Mouse (Mus musculus): ENCODE measurements around the gene Fbxw5. TPM values are rescaled to one million over a fixed set of nuclear protein-coding genes. Genes with fewer than 3 reads are reported as not detected.
A peak's percentile ranks its signal among the peaks of the same experiment; 100 is the strongest.
"Not testable (repeated sequence)": the region's sequence is repeated elsewhere in the genome, so short reads cannot be mapped to it uniquely, and the experiment has no call there.

Fbxw5 gene
- polyA plus RNA-seq, 1 experiment from 2014 or later = 86.0 TPM

DNA sequence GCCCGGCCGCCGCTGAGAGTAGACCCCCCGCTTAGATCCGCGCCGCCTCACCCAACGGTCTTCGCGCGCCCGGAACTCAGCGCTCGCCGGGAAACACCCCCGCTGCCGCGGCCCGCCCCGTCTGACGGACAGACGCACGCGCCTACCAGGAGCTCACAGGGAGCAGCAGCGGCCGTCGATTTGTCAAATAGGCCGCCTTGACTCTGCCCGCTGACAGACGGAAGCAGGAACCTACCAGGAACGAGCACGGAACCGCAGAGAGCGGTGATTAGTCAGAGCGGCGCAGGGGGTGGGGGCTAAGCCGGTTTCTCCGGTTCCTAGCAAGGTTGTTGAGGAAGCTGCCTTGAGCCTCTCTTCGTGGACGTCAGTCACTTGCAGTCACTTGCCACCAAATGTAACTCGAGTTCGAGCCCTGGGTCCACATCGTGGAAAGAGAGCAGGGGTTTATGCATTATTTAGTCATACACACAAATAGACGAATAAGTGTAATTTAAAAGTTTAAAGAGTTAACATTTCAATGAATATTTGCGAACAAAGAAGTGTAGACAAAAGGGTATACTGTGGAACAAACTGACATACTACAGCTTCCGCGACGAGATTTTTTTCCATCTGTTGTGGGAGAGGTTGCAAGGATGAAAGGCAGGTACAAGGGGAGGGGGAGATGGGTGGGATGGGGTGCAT lies 46.4 kb downstream of the Fbxw5 start, which contains the start of gene Traf2:
Gene Traf2, minus strand, starts transcription at position 130 of the 681 bp plus-strand sequence.
- Histone ChIP-seq H3K4me3 (peak within 1 kb of the TSS; percentile 83), H3K27ac (peak within 1 kb of the TSS; percentile 96), H3K9me3 (no peaks in the 10 kb centered on the region), H3K27me3 (ENCODE audit: insufficient read depth, poor library complexity, severe bottlenecking) (no peaks in the 10 kb centered on the region), H3K4me1 (peaks cover 19% of the 10 kb centered on the region), H3K36me3 (0 out of 2 replicates have a peak, but pooled peaks cover 4% of the 10 kb centered on the region)
- 3% methylated on average over 48 of the region's 48 CpGs for WGBS
- peak; percentile 100 for DNase-seq (ENCODE audit: low spot score)

DNA sequence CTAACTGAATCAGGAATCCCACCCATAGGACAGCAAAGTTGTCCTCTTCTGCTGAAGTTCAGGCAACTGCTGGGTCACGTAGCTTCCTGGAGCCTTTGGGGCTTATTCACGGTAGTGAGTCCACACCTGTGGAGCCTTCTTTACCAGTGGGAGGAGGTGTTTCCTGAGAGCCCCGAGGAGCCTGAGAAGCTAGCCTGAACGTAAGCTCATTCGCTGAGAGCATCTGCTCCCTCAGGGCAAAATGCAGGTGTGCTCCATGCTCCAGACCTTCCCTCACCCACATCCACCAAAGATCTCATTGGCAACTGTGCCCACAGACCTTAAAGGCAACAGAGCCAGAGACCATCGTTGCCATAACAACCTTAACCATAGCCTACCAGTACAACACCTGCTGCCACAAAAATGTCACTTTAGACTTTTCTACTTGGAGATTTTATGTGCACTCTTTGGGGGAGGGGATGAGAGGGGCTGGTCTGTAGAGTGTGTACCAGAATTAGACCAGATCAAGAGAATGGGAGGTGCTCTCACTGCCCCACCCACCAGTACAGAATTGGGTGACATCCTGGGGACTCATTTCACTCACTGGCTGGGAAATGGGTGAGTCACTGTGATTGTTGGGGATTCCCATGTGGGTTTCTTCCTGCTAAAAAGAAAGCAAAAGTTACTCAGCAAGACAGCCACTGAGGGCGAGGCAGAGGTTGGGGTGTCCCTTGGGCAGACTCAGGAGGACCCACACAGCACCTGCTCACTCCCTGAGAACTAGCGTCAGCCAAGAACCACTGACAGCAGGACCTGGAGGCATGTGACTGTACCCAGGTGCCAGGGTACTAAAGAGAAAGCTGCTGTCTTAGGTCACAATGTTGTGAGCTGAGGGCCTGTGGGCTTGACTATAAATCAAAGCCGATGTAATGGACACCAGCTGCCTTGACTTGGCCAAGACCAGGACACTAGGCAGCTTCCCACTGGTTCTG lies 48.8 kb downstream of the Fbxw5 start:
- H3K27ac ChIP-seq = no peak overlapping the region
- 67% methylated on average over 9 of the region's 9 CpGs for WGBS
- no peaks in the 10 kb centered on the region for H3K9me3 ChIP-seq
- H3K36me3 ChIP-seq = 0 out of 2 replicates have a peak, but pooled peaks cover 4% of the 10 kb centered on the region
- H3K4me3 ChIP-seq = no peak overlapping the region
- peaks cover 11% of the 10 kb centered on the region for H3K4me1 ChIP-seq
- DNase-seq (ENCODE audit: low spot score) = no peak
- H3K27me3 ChIP-seq (ENCODE audit: insufficient read depth, poor library complexity, severe bottlenecking) = no peaks in the 10 kb centered on the region

DNA sequence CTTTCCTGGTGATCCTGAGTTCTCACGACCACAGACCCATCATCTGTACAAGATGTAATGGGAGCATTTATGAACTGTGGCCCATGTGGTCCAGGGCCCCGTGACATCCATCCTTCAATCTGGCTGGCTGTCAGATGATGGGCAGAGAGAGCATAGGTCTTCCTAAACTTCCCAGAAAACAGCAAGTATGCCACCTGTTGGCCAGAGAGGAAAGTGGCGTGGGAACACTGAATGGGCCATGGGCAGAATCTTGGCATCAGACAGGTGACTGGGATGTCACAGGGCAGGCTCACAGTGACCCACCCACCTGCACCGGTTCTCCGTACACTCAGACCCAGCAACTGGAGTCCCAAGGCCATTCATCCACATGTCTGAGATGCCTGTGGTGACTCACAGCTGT lies 50.6 kb downstream of the Fbxw5 start:
- Histone ChIP-seq H3K4me1 (no peaks in the 10 kb centered on the region), H3K9me3 (no peaks in the 10 kb centered on the region), H3K27ac (no peak overlapping the region), H3K36me3 (no peaks in the 10 kb centered on the region), H3K27me3 (ENCODE audit: insufficient read depth, poor library complexity, severe bottlenecking) (no peaks in the 10 kb centered on the region), H3K4me3 (no peak overlapping the region)
- 35% methylated on average over 5 of the region's 5 CpGs for WGBS
- no peak for DNase-seq (ENCODE audit: low spot score)

- not testable (repeated sequence) for H3K27ac ChIP-seq; H3K9me3 ChIP-seq; DNase-seq (ENCODE audit: low spot score); H3K27me3 ChIP-seq (ENCODE audit: insufficient read depth, poor library complexity, severe bottlenecking); H3K36me3 ChIP-seq; H3K4me3 ChIP-seq; H3K4me1 ChIP-seq
- WGBS = 67% methylated on average over 4 of the region's 4 CpGs
These were observed 52.7 kb downstream of the Fbxw5 start for GRCm38 (mm10) chr2:25553171-25553786.

Other genes starting within 250 kb of the Fbxw5 start
- gene Tmem203, start 245.3 kb upstream of the Fbxw5 start, polyA plus RNA-seq (2016; fragmentation: Nextera tagmentation; extraction: Ambion mirVana) = 17.1 and 19.0 TPM in 2 replicates
- gene Tprn, start 238.1 kb upstream of the Fbxw5 start, polyA plus RNA-seq (2016; fragmentation: Nextera tagmentation; extraction: Ambion mirVana) = 5.1 and 6.4 TPM in 2 replicates
- 164 and 199 TPM in 2 replicates for gene Ssna1, start 228.3 kb upstream of the Fbxw5 start, polyA plus RNA-seq (2016; fragmentation: Nextera tagmentation; extraction: Ambion mirVana)
- 101 and 113 TPM in 2 replicates for gene Anapc2, start 228.3 kb upstream of the Fbxw5 start, polyA plus RNA-seq (2016; fragmentation: Nextera tagmentation; extraction: Ambion mirVana)
- gene Tmem210, start 212.6 kb upstream of the Fbxw5 start, polyA plus RNA-seq (2016; fragmentation: Nextera tagmentation; extraction: Ambion mirVana) = not detected in 2 replicates
- not detected in 2 replicates for gene Lrrc26, start 210.8 kb upstream of the Fbxw5 start, polyA plus RNA-seq (2016; fragmentation: Nextera tagmentation; extraction: Ambion mirVana)
- 0.93 TPM in 1 of 2 replicates, not detected in the other for gene Grin1, start 181.6 kb upstream of the Fbxw5 start, polyA plus RNA-seq (2016; fragmentation: Nextera tagmentation; extraction: Ambion mirVana)
- 31.7 and 52.3 TPM in 2 replicates for gene Man1b1, start 168.4 kb upstream of the Fbxw5 start, polyA plus RNA-seq (2016; fragmentation: Nextera tagmentation; extraction: Ambion mirVana)
- gene Dpp7, start 144.4 kb upstream of the Fbxw5 start, polyA plus RNA-seq (2016; fragmentation: Nextera tagmentation; extraction: Ambion mirVana) = 12.9 and 19.1 TPM in 2 replicates
- gene Uap1l1, start 135.1 kb upstream of the Fbxw5 start, polyA plus RNA-seq (2016; fragmentation: Nextera tagmentation; extraction: Ambion mirVana) = 9.5 and 12.7 TPM in 2 replicates
- 26.8 and 31.8 TPM in 2 replicates for gene Sapcd2, start 128.4 kb upstream of the Fbxw5 start, polyA plus RNA-seq (2016; fragmentation: Nextera tagmentation; extraction: Ambion mirVana)
- gene Entpd2, start 104.9 kb upstream of the Fbxw5 start, polyA plus RNA-seq (2016; fragmentation: Nextera tagmentation; extraction: Ambion mirVana) = not detected in 2 replicates
- 14.6 and 16.5 TPM in 2 replicates for gene Npdc1, start 101.4 kb upstream of the Fbxw5 start, polyA plus RNA-seq (2016; fragmentation: Nextera tagmentation; extraction: Ambion mirVana)
- gene Fut7, start 77.5 kb upstream of the Fbxw5 start, polyA plus RNA-seq (2016; fragmentation: Nextera tagmentation; extraction: Ambion mirVana) = not detected in 2 replicates
- 3.5 and 4.7 TPM in 2 replicates for gene Abca2, start 72.0 kb upstream of the Fbxw5 start, polyA plus RNA-seq (2016; fragmentation: Nextera tagmentation; extraction: Ambion mirVana)
- gene Clic3, start 43.9 kb upstream of the Fbxw5 start, polyA plus RNA-seq (2016; fragmentation: Nextera tagmentation; extraction: Ambion mirVana) = 0.69 and 1.1 TPM in 2 replicates
- 15.6 and 17.7 TPM in 2 replicates for gene Paxx, start 39.7 kb upstream of the Fbxw5 start, polyA plus RNA-seq (2016; fragmentation: Nextera tagmentation; extraction: Ambion mirVana)
- gene Ptgds, start 30.7 kb upstream of the Fbxw5 start, polyA plus RNA-seq (2016; fragmentation: Nextera tagmentation; extraction: Ambion mirVana) = 0.18 and 0.32 TPM in 2 replicates
- gene Lcn12, start 6.8 kb upstream of the Fbxw5 start, polyA plus RNA-seq (2016; fragmentation: Nextera tagmentation; extraction: Ambion mirVana) = not detected in 2 replicates
- gene C8g, start 969 bp downstream of the Fbxw5 start, polyA plus RNA-seq (2016; fragmentation: Nextera tagmentation; extraction: Ambion mirVana) = 4.2 and 6.0 TPM in 2 replicates
- 29.7 and 30.9 TPM in 2 replicates for gene Traf2, start 46.2 kb downstream of the Fbxw5 start, polyA plus RNA-seq (2016; fragmentation: Nextera tagmentation; extraction: Ambion mirVana)
- 336 and 382 TPM in 2 replicates for gene Edf1, start 57.1 kb downstream of the Fbxw5 start, polyA plus RNA-seq (2016; fragmentation: Nextera tagmentation; extraction: Ambion mirVana)
- gene Mamdc4, start 74.1 kb downstream of the Fbxw5 start, polyA plus RNA-seq (2016; fragmentation: Nextera tagmentation; extraction: Ambion mirVana) = 1.6 and 3.7 TPM in 2 replicates
- 160 and 170 TPM in 2 replicates for gene Phpt1, start 74.5 kb downstream of the Fbxw5 start, polyA plus RNA-seq (2016; fragmentation: Nextera tagmentation; extraction: Ambion mirVana)
- 0.08 TPM in 1 of 2 replicates, not detected in the other for gene Ajm1, start 81.0 kb downstream of the Fbxw5 start, polyA plus RNA-seq (2016; fragmentation: Nextera tagmentation; extraction: Ambion mirVana)
- 57.9 and 69.6 TPM in 2 replicates for gene Rabl6, start 107.8 kb downstream of the Fbxw5 start, polyA plus RNA-seq (2016; fragmentation: Nextera tagmentation; extraction: Ambion mirVana)
- gene Ccdc183, start 116.9 kb downstream of the Fbxw5 start, polyA plus RNA-seq (2016; fragmentation: Nextera tagmentation; extraction: Ambion mirVana) = 0.07 and 0.21 TPM in 2 replicates
- 14.9 and 18.5 TPM in 2 replicates for gene Tmem141, start 121.3 kb downstream of the Fbxw5 start, polyA plus RNA-seq (2016; fragmentation: Nextera tagmentation; extraction: Ambion mirVana)
- 0.26 and 1.5 TPM in 2 replicates for gene Fcna, start 127.3 kb downstream of the Fbxw5 start, polyA plus RNA-seq (2016; fragmentation: Nextera tagmentation; extraction: Ambion mirVana)
- gene Lcn8, start 152.4 kb downstream of the Fbxw5 start, polyA plus RNA-seq (2016; fragmentation: Nextera tagmentation; extraction: Ambion mirVana) = not detected in 2 replicates
- gene Lcn5, start 157.2 kb downstream of the Fbxw5 start, polyA plus RNA-seq (2016; fragmentation: Nextera tagmentation; extraction: Ambion mirVana) = not detected in 2 replicates
- gene Lcn6, start 176.0 kb downstream of the Fbxw5 start, polyA plus RNA-seq (2016; fragmentation: Nextera tagmentation; extraction: Ambion mirVana) = not detected in 2 replicates
- not detected in 2 replicates for gene Lcn10, start 182.0 kb downstream of the Fbxw5 start, polyA plus RNA-seq (2016; fragmentation: Nextera tagmentation; extraction: Ambion mirVana)
- gene Obp2a, start 199.3 kb downstream of the Fbxw5 start, polyA plus RNA-seq (2016; fragmentation: Nextera tagmentation; extraction: Ambion mirVana) = not detected in 2 replicates
- gene Bmyc, start 206.0 kb downstream of the Fbxw5 start, polyA plus RNA-seq (2016; fragmentation: Nextera tagmentation; extraction: Ambion mirVana) = 53.4 and 65.8 TPM in 2 replicates
- gene Obp2b, start 236.3 kb downstream of the Fbxw5 start, polyA plus RNA-seq (2016; fragmentation: Nextera tagmentation; extraction: Ambion mirVana) = not detected in 2 replicates